Mouse (Mus musculus): ENCODE results near the gene Pdia2.
"Not testable (repeated sequence)": the region's sequence is repeated elsewhere in the genome, so short reads cannot be mapped to it uniquely, and the experiment has no call there.

The Pdia2 gene

GRCm38 (mm10) chr17:26200831-26201705 is 2.2 kb upstream of the Pdia2 start:
- peak in 1 of 2 experiments; percentile 24 for DNase-seq (ENCODE audit: low spot score in 2 of 2)

DNA sequence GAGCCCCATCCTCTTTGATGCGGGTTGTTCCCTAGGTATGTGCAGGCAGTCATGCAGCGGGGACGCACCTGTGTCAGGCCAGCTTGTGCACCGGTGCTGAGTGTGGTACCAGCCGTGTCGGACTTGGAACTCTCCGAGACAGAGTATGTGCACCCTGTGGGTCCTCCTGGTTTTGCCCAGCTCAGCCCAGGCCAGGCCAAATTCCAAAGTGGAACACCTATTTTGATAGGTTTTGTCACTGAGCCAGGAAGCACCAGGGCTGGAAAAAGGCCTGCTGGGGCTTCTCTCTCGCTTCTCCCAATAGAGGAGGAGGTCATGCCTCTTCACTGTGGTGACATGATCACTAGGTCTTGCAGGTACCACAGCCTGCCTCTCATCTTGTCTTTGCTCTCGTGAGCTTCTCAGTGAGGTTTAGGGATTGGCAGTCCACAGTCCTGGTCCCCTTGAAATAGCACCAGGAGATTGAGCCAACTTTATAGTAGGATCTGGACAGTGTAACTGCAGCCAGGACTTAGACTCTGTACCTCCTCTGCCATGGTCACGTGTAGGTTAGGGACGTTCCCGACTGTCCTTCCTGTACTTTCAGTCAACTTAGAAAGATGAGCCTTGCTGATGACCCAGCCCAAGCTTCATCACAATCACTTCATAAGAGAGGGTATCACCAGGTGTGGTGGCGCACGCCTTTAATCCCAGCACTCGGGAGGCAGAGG is 6.3 kb downstream of the Pdia2 start:
- DNase-seq (ENCODE audit: low spot score in 2 of 2), result no peak

DNA sequence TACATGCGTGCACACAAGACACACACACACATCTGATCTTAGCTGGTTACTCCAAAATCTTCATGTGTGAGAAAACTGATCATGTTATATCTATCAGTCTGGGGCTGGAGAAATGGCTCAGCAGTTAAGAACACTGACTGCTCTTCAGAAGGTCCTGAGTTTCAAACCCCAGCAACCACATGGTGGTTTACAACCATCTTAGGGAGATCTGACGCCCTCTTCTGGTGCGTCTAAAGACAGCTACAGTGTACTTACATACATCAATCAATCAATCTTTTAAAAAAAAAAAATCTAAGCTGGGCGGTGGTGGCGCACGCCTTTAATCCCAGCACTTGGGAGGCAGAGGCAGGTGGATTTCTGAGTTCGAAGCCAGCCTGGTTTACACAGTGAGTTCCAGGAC is 7.4 kb downstream of the Pdia2 start:
- not testable (repeated sequence) for DNase-seq (ENCODE audit: low spot score in 2 of 2)

GRCm38 (mm10) chr17:26188091-26188805 is 10.6 kb downstream of the Pdia2 start:
- DNase-seq (ENCODE audit: low spot score in 2 of 2), result no peak

- DNase-seq (ENCODE audit: low spot score in 2 of 2), result no peak
Measured at GRCm38 (mm10) chr17:26187592-26187991, 11.3 kb downstream of the Pdia2 start.

GRCm38 (mm10) chr17:26181179-26181578 is 17.7 kb downstream of the Pdia2 start:
- DNase-seq (ENCODE audit: low spot score in 2 of 2), result no peak

DNA sequence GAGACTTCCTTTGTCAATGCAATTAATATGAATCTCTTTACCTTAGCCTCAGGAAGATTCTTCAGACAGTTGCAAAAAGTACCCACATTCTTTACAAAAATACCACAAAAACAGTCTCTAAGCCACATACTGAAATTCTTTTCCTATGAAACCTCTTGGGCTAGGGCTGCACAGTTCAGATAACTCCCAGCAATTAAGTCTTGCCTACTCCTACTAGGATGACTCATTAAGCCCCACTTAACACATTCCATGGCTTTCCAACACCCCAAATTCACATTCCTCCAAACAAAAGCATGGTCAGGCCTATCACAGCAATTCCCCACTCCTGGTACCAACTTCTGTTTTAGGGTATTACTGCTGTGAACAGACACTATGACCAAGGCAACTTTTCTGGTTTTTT is 20.3 kb downstream of the Pdia2 start:
- DNase-seq (ENCODE audit: low spot score in 2 of 2), result no peak

GRCm38 (mm10) chr17:26175248-26175647 is 23.6 kb downstream of the Pdia2 start:
- DNase-seq (ENCODE audit: low spot score in 2 of 2), result not testable (repeated sequence)

GRCm38 (mm10) chr17:26168039-26168438 is 30.8 kb downstream of the Pdia2 start:
- peak in 1 of 2 experiments; percentile 13 for DNase-seq (ENCODE audit: low spot score in 2 of 2)

- DNase-seq (ENCODE audit: low spot score in 2 of 2), result no peak
Measured at GRCm38 (mm10) chr17:26162736-26163135, 36.2 kb downstream of the Pdia2 start.

DNA sequence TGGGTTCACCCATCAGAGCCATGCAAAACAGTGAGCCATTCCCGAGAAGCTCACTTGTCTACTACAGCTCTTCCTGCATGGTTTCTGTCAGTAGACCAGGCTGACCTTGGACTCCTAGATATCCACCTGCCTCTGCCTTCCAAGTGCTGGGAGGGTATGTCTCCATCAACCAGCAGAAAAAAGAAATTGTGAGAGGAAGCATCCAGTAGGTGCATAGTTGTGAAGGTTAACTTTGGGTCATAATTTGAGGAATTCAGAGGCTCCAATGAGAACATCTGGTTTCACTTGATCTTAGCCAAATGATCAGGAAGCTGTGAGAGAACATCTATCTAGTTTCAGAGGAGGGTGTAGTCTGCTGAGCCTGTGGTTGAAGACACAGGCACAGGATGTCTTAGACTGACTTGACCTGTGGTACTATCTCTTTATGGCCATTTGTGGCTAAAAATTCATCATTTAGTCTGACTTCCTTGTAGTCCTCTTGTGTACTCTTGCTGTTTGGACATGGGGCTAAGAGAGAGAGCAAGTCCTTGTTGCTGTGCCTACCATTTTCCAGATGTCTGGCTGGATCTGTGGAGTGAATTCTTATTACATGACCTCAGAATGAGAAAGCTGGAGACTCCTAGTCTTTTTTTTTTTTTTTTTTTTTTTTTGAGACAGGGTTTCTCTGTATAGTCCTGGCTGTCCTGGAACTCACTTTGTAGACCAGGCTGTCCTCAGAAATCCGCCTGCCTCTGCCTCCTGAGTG is 46.8 kb downstream of the Pdia2 start:
- no peak for DNase-seq (ENCODE audit: low spot score in 2 of 2)

GRCm38 (mm10) chr17:26149056-26149455 is 49.8 kb downstream of the Pdia2 start:
- no peak for DNase-seq (ENCODE audit: low spot score in 2 of 2)

Measured in spleen, postnatal 14 days (tissue).